In genomic region chr14:24890856-24891255, GRCm38 (mm10) we compare ENCODE assay signal across 25 mouse cellular contexts.
DNase-seq lines count a peak whose midpoint lies in the region; ATAC-seq and TF ChIP-seq lines count a peak whose summit lies in the region.
"Had no signal": no experiment of that assay in that cellular context is flagged by ENCODE, and none has a peak within 500 bp of the region (broad histone marks: within the 10 kb centered on the region; RNA-seq: fewer than 3 reads in every experiment).

No protein-coding gene starts in this region.

- H3K4me1 ChIP-seq in kidney, embryonic 15.5 days = peaks cover 9% of the 10 kb centered on the region; the same call in 1 of the 2 replicates
- H3K4me1 ChIP-seq: forebrain, embryonic 10.5 days; forebrain, embryonic 15.5 days; heart, embryonic 15.5 days had no signal

- WGBS in kidney, embryonic 15.5 days = 65% methylated on average over 2 of the region's 2 CpGs

- H3K27ac ChIP-seq in kidney, embryonic 15.5 days = no peak overlapping the region
- H3K27ac ChIP-seq: forebrain, embryonic 10.5 days; forebrain, embryonic 15.5 days; gastrocnemius, adult 2 months; heart, embryonic 15.5 days; hindbrain, embryonic 14.5 days; hindbrain, postnatal 0 days had no signal

- H3K4me3 ChIP-seq in kidney, embryonic 15.5 days (replicated peaks) = no peak overlapping the region
- H3K4me3 ChIP-seq: forebrain, embryonic 10.5 days; forebrain, embryonic 15.5 days; gastrocnemius, adult 2 months; heart, embryonic 12.5 days; heart, embryonic 15.5 days had no signal

- POLR2A ChIA-PET in Patski (lab: Charles Lee) = no interaction called here

- TF ChIP-seq CTCF in Patski (IDR thresholded peaks at IDR 0.05) = no peak

- H3K9ac ChIP-seq in kidney, embryonic 15.5 days = no peak overlapping the region
- H3K9ac ChIP-seq: forebrain, embryonic 15.5 days; heart, embryonic 12.5 days; heart, embryonic 15.5 days; hindbrain, embryonic 14.5 days had no signal

- in situ Hi-C loops in Patski (cut with MboI; ENCODE audit: low pct_unique_long_range_greater_than_20kb) = no loop called here

- no peaks in the 10 kb centered on the region for H3K9me3 ChIP-seq in kidney, embryonic 15.5 days (replicated peaks)
- H3K9me3 ChIP-seq: forebrain, embryonic 10.5 days; forebrain, embryonic 15.5 days; heart, embryonic 12.5 days; heart, embryonic 15.5 days had no signal

- no peak overlapping the region for H3K4me2 ChIP-seq in kidney, embryonic 15.5 days
- H3K4me2 ChIP-seq: forebrain, embryonic 15.5 days; heart, embryonic 12.5 days; heart, embryonic 15.5 days; hindbrain, embryonic 14.5 days had no signal

- no peak for DNase-seq in frontal cortex, postnatal 10 days (ENCODE audit: low spot score in 2 of 2)
- DNase-seq in kidney, postnatal 36 days = no peak
- DNase-seq in Patski (ENCODE audit: low read depth, low spot score) = no peak
- DNase-seq in urinary bladder, postnatal 10 days (ENCODE audit: low spot score) = no peak
- DNase-seq: adrenal gland, adult 8-10 months; adrenal gland, postnatal 25 days; cerebellum, adult 18-20 months; cerebellum, adult 9-10 months; cerebellum, postnatal 14 days; gastrocnemius, adult 2 months; gastrocnemius, postnatal 14 days; heart, adult 18-20 months; heart, postnatal 4 days had no signal

- H3K27me3 ChIP-seq in kidney, embryonic 15.5 days = no peaks in the 10 kb centered on the region
- H3K27me3 ChIP-seq in Patski = peaks cover 4% of the 10 kb centered on the region
- H3K27me3 ChIP-seq: forebrain, embryonic 15.5 days; heart, embryonic 12.5 days; heart, embryonic 15.5 days had no signal

- H3K36me3 ChIP-seq in kidney, embryonic 15.5 days = no peaks in the 10 kb centered on the region
- H3K36me3 ChIP-seq: forebrain, embryonic 10.5 days; forebrain, embryonic 15.5 days; heart, embryonic 12.5 days; heart, embryonic 15.5 days had no signal

- CTCF ChIA-PET in Patski (lab: Charles Lee) = no interaction called here

- ATAC-seq in frontal cortex, adult (ENCODE audit: low TSS enrichment) = peak; percentile 80
- ATAC-seq in kidney, embryonic 15.5 days (replicated peaks; ENCODE audit: low FRiP score) = 0 out of 2 replicates have a peak, but pooled peaks have one; percentile 20
- ATAC-seq in Patski = peak; percentile 51
- ATAC-seq: activated CD4-positive, CD25-positive, alpha-beta regulatory T cell, adult 4 months; CD4-positive, CD25-positive, alpha-beta regulatory T cell, adult 4 months; forebrain, embryonic 15.5 days; hindbrain, postnatal 0 days; inflammation-experienced regulatory T-cells, adult 6 months; intestine, embryonic 16.5 days had no signal

Comparison
In these comparisons a context has a peak if more than half of its experiments do, and no peak if none do; other contexts are left out.
1. ATAC-seq: peak in every context shown above with its lines; median percentile 80 in frontal cortex, adult; 51 in Patski; 20 in kidney, embryonic 15.5 days.